Mouse (Mus musculus) Patski (cell line): ENCODE measurements at regions not wholly inside any gene's neighbourhood (a gene's known extent, or its start where the extent isn't known, plus 50 kb on each side); places are given as distances from the start of the nearest gene placed in this dataset.

Source experiments
- ATAC-seq: fragments of 100-300 bp; one replicate; pipeline ENCODE4 v1.8.0; 2021
- CTCF ChIA-PET: fragments of 350-600 bp; sonication (Branson Sonifier 250); formaldehyde crosslinking; loops from one replicate; lab custom pipeline; 2022; ENCODE audit warnings: inconsistent platforms; lab: Charles Lee
- POLR2A ChIA-PET: fragments of 350-600 bp; sonication (Branson Sonifier 250); formaldehyde crosslinking; loops from one replicate; lab custom pipeline; 2022; ENCODE audit warnings: antibody characterized with exemption, inconsistent platforms; lab: Charles Lee
- DNase-seq: peaks from one replicate; pipeline ENCODE4 v3.0.0-alpha.2; 2011; ENCODE audit warnings: low read depth, low spot score
- H3K27me3 ChIP-seq: fragments of 371-371 bp; one replicate; pipeline ENCODE4 v1.5.1; 2021
- CTCF ChIP-seq: fragments of 100-300 bp; IDR thresholded peaks from one replicate; pipeline ENCODE4 v1.5.1; 2021
- in situ Hi-C: fragments of 300-500 bp; cut with MboI; formaldehyde crosslinking; loops from 3 replicates; pipeline ENCODE4 v1.11.1; 2018; ENCODE audit warnings: low pct_unique_long_range_greater_than_20kb, mixed read lengths

DNA sequence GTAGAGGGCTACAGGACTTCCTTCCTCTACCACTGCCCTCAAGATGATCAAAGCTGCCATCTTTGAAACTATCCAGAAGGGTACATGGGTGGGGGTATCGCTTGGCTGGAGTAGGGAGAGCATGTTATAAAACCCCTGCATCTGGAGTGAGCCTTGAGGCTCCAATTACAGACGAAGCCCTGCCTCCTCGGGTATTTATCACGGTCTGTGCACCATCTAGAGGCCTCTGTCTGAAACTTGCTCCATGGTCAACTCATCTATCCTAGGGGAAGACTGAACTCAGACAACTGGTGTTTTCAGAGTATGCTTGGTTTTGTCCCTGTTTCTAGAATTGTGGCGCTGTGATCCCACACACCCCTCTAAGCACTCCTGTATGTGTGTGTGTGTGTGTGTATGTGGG, 59.7 kb upstream of the Dapl1 start:
- POLR2A ChIA-PET, result no interaction called here
- H3K27me3 ChIP-seq, result no peaks in the 10 kb centered on the region
- in situ Hi-C loops, result no loop called here
- TF ChIP-seq CTCF, result no peak
- CTCF ChIA-PET, result interaction anchor here (1.3 to 1.6 kb wide), 2 partner anchors 16 to 744 kb away, joined by 3 to 5 read pairs; no protein-coding TSS in a partner anchor
- DNase-seq (no peak), ATAC-seq (no peak)

DNA sequence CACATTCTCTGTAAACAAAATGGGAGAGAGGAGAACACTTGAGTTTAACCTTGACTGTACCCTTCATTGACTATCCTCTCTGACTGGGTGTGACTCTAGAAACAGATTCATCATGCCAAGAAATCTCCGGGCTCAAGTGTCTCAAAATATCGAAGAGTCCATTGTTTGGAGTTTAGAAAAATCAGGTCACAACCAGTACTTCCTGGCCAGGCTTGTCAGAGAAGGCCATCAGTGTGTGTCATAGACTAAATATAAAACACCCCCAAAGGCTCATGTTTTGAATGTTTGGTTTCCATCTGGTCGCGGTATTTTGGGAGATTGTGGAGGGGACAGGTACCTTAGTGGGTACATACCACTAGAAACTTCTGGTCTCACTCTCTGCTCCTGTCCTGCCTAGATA, 58.6 kb upstream of the Dapl1 start:
- no peak for TF ChIP-seq CTCF
- DNase-seq (no peak), ATAC-seq (no peak)
- ChIA-PET CTCF (no interaction called here), POLR2A (no interaction called here)
- no peaks in the 10 kb centered on the region for H3K27me3 ChIP-seq
- in situ Hi-C loops, result no loop called here

DNA sequence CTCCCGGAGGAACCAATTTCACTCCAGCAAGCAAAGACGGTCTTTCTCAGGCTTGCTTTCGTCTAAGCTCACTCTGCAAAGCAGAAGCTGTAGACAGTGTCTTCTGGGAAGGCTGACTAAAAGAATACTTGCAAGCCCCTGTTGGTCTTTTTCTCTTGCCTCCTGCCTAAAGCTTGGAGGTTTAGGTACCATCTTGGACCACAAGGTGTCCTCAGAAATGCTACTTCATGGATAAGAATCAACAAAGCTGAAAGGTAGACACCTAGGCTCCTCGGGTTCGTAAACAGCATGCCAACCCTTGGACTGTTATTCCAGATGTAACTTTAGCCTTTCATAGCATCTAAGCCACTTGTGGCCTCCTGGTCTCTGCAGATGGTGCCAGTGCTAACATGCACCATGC, 53.0 kb upstream of the Dapl1 start:
- TF ChIP-seq CTCF, result no peak
- POLR2A ChIA-PET, result no interaction called here
- H3K27me3 ChIP-seq, result no peaks in the 10 kb centered on the region
- DNase-seq (no peak), ATAC-seq (no peak)
- CTCF ChIA-PET, result no interaction called here
- in situ Hi-C loops, result loop anchor here (5.0 to 10.0 kb wide), 2 partner anchors 609 to 727 kb away; no protein-coding TSS in a partner anchor

DNA sequence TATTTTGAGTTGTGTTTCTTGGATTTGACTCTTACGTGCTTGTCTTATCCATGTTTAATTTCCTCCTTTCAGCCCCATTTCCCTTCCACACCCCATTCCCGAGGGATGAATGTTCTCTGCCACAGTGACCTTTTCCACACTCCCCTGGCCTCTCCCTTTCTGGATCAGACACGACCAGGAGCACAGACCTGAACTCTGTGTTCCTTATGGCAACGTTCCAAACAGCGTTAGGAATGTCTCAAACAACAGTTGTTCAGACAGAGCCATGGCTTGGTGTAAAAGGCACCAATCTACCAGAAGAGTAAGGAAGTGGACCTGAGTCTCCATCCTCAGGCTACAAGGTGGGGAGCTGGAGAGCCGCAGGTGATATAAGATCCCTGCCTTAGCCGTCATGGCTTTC, 52.6 kb upstream of the Dapl1 start:
- H3K27me3 ChIP-seq, result no peaks in the 10 kb centered on the region
- ATAC-seq, result no peak
- ChIA-PET POLR2A (no interaction called here), CTCF (no interaction called here)
- DNase-seq, result no peak
- no peak for TF ChIP-seq CTCF
- in situ Hi-C loops, result loop anchor here (5.0 to 10.0 kb wide), 2 partner anchors 610 to 727 kb away; no protein-coding TSS in a partner anchor
